In the genomic region with DNA sequence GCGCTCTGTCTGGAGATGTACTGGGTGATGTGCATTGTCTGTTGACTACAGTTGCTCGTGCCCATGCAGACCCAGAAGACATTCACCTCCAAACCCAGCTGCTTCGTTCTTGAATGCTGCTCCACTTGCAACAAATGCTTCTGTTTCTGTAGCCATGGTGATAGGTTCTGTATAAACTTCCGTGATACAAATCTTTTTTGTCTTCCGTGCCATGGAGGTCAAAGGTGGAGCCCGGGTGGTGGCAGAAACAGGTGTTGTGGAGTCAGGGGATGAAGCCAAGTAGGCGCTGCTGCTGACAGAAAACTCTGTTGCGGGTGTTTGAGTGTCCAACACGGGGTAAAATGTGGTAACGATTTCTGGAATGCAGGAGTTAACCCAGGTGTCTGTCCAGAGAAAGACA, we compare ENCODE assay signal across 23 mouse cellular contexts. TPM values are rescaled to one million over a fixed set of nuclear protein-coding genes. Genes with fewer than 3 reads are reported as not detected.
DNase-seq lines count a peak whose midpoint lies in the region; TF ChIP-seq lines count a peak whose summit lies in the region.
"Had no signal": no experiment of that assay in that cellular context is flagged by ENCODE, and none has a peak within 500 bp of the region (broad histone marks: within the 10 kb centered on the region; RNA-seq: fewer than 3 reads in every experiment).

No protein-coding gene starts in this region.

- no peak for TF ChIP-seq CTCF in lung, adult 2 months (IDR thresholded peaks at IDR 0.05; ENCODE audit: insufficient read depth, low read length)
- no peak for TF ChIP-seq CTCF in small intestine, adult 2 months (IDR thresholded peaks at IDR 0.05; ENCODE audit: extremely low read depth, insufficient read length, insufficient replicate concordance, low read depth, low read length)

- H3K36me3 ChIP-seq in small intestine, adult 2 months (ENCODE audit: control insufficient read depth, insufficient read depth, low read length), result no peaks in the 10 kb centered on the region
- H3K36me3 ChIP-seq: forebrain, embryonic 12.5 days; limb, embryonic 15.5 days; lung, embryonic 15.5 days had no signal

- H3K4me1 ChIP-seq in lung, adult 2 months (ENCODE audit: control insufficient read depth, insufficient read depth, low read length), result peaks cover 7% of the 10 kb centered on the region
- H3K4me1 ChIP-seq in small intestine, adult 2 months (ENCODE audit: control insufficient read depth, insufficient read depth, insufficient read length, low read length), result peaks cover 31% of the 10 kb centered on the region; the same call in 1 of the 2 replicates
- H3K4me1 ChIP-seq: forebrain, embryonic 12.5 days; limb, embryonic 15.5 days had no signal

- TF ChIP-seq POLR2A in lung, adult 2 months (IDR thresholded peaks at IDR 0.05; ENCODE audit: borderline replicate concordance, extremely low read depth, low read depth, low read length), result no peak
- TF ChIP-seq POLR2A in small intestine, adult 2 months (IDR thresholded peaks at IDR 0.05; ENCODE audit: low read depth, low read length), result no peak

- peak overlapping the region; percentile 35 for H3K27ac ChIP-seq in small intestine, adult 2 months (ENCODE audit: insufficient read depth, low read depth, low read length)
- H3K27ac ChIP-seq: forebrain, embryonic 12.5 days; limb, embryonic 15.5 days; lung, embryonic 15.5 days had no signal

- H3K4me3 ChIP-seq in lung, adult 2 months (replicated peaks; ENCODE audit: extremely low read depth, low read depth, low read length), result no peak overlapping the region
- H3K4me3 ChIP-seq in small intestine, adult 2 months (ENCODE audit: low read depth, low read length), result no peak overlapping the region
- H3K4me3 ChIP-seq: forebrain, embryonic 12.5 days; limb, embryonic 15.5 days; lung, embryonic 15.5 days had no signal

- H3K27me3 ChIP-seq in small intestine, adult 2 months (ENCODE audit: control insufficient read depth, insufficient read depth, low read length), result no peaks in the 10 kb centered on the region
- H3K27me3 ChIP-seq: forebrain, embryonic 12.5 days; limb, embryonic 15.5 days; lung, embryonic 15.5 days; Patski had no signal

- DNase-seq in adrenal gland, postnatal 14 days, result peak; percentile 34
- no peak for DNase-seq in adrenal gland, adult 2 months
- DNase-seq in kidney, postnatal 10 days, result peak; percentile 31
- DNase-seq in kidney, postnatal 4 days, result no peak
- DNase-seq in lung, postnatal 10 days, result peak; percentile 60
- no peak for DNase-seq in lung, adult 2 months
- DNase-seq: cerebellum, adult 11-12 months; cerebellum, postnatal 36 days; gastrocnemius, postnatal 14 days; kidney, adult 2 months; layer of hippocampus, postnatal 36 days; thymus, postnatal 14 days had no signal

- 49% methylated on average over 10 of the region's 10 CpGs for WGBS in lung, adult 2 months
- WGBS in small intestine, adult 2 months, result 30% methylated on average over 10 of the region's 10 CpGs

RNA-seq across cellular contexts. Expression of a gene that starts 9.4 kb away (rescaled TPM):
- 38.8 and 46.1 TPM in 2 replicates for total RNA-seq in adrenal gland, postnatal 14 days (2021)
- total RNA-seq in adrenal gland, adult 2 months (2021), result 10 to 100 TPM; 56.0 to 56.3 TPM
- 9.9 and 10.8 TPM in 2 replicates for polyA plus RNA-seq in adrenal gland, adult 2 months (2012; rRNA removed)
- polyA plus RNA-seq in lung, adult 2 months (2012; rRNA removed), result 36.3 and 53.1 TPM in 2 replicates
- 7.6 and 21.2 TPM in 2 replicates for polyA plus RNA-seq in small intestine, adult 2 months (2012; rRNA removed)

RNA-seq across cellular contexts. Expression of a gene that starts 9.4 kb away (rescaled TPM):
- 13.2 and 18.8 TPM in 2 replicates for total RNA-seq in adrenal gland, postnatal 14 days (2021)
- total RNA-seq in adrenal gland, adult 2 months (2021), result 10 to 100 TPM in 1 of 2 experiments, 1 to 10 TPM in 1; 9.7 to 12.5 TPM
- polyA plus RNA-seq in adrenal gland, adult 2 months (2012; rRNA removed), result 4.0 and 4.9 TPM in 2 replicates
- polyA plus RNA-seq in lung, adult 2 months (2012; rRNA removed), result 82.0 and 157 TPM in 2 replicates
- 3.4 and 8.9 TPM in 2 replicates for polyA plus RNA-seq in small intestine, adult 2 months (2012; rRNA removed)
- total RNA-seq: ES-E14; hematopoietic stem cell, adult 5-6 weeks; megakaryocyte-erythroid progenitor cell, adult 5-6 weeks; neutrophil, adult 5-6 weeks had no signal
- polyA plus RNA-seq: CD4-positive, CD25-positive, alpha-beta regulatory T cell, adult 4 months; inflammation-experienced regulatory T-cells, adult 6 months; Patski had no signal

Comparison
In these comparisons a context has a peak if more than half of its experiments do, and no peak if none do; other contexts are left out.
1. DNase-seq: peak in adrenal gland, postnatal 14 days (single experiment), kidney, postnatal 10 days (single experiment) and lung, postnatal 10 days (single experiment); none in adrenal gland, adult 2 months (single experiment), kidney, postnatal 4 days (0 of 2) and lung, adult 2 months (single experiment).